Mouse (Mus musculus): ENCODE results near the gene Celf6. TPM values are rescaled to one million over a fixed set of nuclear protein-coding genes. Genes with fewer than 3 reads are reported as not detected.

Celf6 gene
- polyA plus RNA-seq, 1 experiment, result not detected

DNA sequence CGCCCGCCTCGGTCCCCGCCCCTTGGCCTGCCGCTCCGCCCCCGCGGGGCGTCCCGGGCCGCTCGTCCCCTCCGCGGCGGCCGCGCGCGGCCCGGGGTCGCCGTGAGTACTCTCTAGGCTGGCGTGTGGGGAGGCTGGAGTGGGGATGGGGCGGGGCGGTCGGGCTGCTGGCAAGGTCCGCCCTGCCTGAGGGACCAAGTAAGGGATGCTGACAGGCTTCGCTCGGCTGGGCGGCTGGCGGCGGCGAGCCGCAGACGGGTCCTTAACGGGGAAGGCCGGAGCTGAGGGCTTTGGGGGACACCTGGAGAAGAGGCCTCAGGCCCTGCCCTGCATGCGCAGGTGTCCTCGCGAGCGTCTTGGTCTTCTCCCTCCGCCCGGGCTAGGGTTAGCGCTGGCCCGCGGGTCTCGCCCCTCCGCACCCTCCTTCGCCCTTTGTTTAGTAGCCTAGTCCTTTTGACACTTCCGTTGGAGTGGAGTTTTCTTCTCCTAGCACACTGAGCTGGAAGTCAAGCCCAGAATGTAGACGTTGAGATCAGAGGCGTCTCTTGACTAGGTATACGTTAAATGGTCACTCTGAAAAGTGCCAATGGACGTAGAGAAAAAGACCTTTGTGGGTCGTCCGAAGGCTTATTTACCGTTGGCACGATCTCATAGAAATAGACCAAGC, 39.7 kb downstream of the Celf6 start:
- H3K27ac ChIP-seq (ENCODE audit: control insufficient read depth, insufficient read depth, low read length), result no peak overlapping the region
- under 1% methylated on average over 52 of the region's 58 CpGs for WGBS
- H3K27me3 ChIP-seq (ENCODE audit: control insufficient read depth, insufficient read depth, low read length), result no peaks in the 10 kb centered on the region
- 0 out of 2 replicates have a peak, but pooled peaks cover 2% of the 10 kb centered on the region for H3K4me1 ChIP-seq (replicated peaks; ENCODE audit: control insufficient read depth, insufficient read depth, low read length)
- peak; percentile 86; the same call in 1 of the 2 replicates for TF ChIP-seq POLR2A (IDR thresholded peaks at IDR 0.05; ENCODE audit: control insufficient read depth, extremely low read depth, insufficient read depth, low read length, poor library complexity)
- no peak for TF ChIP-seq CTCF (IDR thresholded peaks at IDR 0.05; ENCODE audit: borderline replicate concordance, control insufficient read depth, extremely low read depth, insufficient read depth, low read length, poor library complexity)
- peaks cover 2% of the 10 kb centered on the region; the same call in 1 of the 2 replicates for H3K36me3 ChIP-seq (ENCODE audit: control insufficient read depth, insufficient read depth, low read length)
- H3K4me3 ChIP-seq (ENCODE audit: control insufficient read depth, insufficient read depth, low read length), result peak overlapping the region; percentile 72
- DNase-seq, result peak; percentile 50

- H3K4me1 ChIP-seq (replicated peaks; ENCODE audit: control insufficient read depth, insufficient read depth, low read length), result no peaks in the 10 kb centered on the region
Observed at GRCm38 (mm10) chr9:59638372-59638771, 60.7 kb downstream of the Celf6 start.

GRCm38 (mm10) chr9:59639936-59640335, 62.2 kb downstream of the Celf6 start:
- Histone ChIP-seq H3K27ac (ENCODE audit: control insufficient read depth, insufficient read depth, low read length) (no peak overlapping the region), H3K4me3 (ENCODE audit: control insufficient read depth, insufficient read depth, low read length) (no peak overlapping the region), H3K4me1 (replicated peaks; ENCODE audit: control insufficient read depth, insufficient read depth, low read length) (no peaks in the 10 kb centered on the region), H3K27me3 (ENCODE audit: control insufficient read depth, insufficient read depth, low read length) (no peaks in the 10 kb centered on the region), H3K36me3 (ENCODE audit: control insufficient read depth, insufficient read depth, low read length) (peaks cover 61% of the 10 kb centered on the region)
- WGBS, result 96% methylated on average over 4 of the region's 4 CpGs
- no peak for TF ChIP-seq POLR2A (IDR thresholded peaks at IDR 0.05; ENCODE audit: control insufficient read depth, extremely low read depth, insufficient read depth, low read length, poor library complexity)
- no peak for TF ChIP-seq CTCF (IDR thresholded peaks at IDR 0.05; ENCODE audit: borderline replicate concordance, control insufficient read depth, extremely low read depth, insufficient read depth, low read length, poor library complexity)
- DNase-seq, result no peak

More at GRCm38 (mm10) chr9:59638372-59638771, 60.7 kb downstream of the Celf6 start:
- no peak for TF ChIP-seq CTCF (IDR thresholded peaks at IDR 0.05; ENCODE audit: borderline replicate concordance, control insufficient read depth, extremely low read depth, insufficient read depth, low read length, poor library complexity)
- TF ChIP-seq POLR2A (IDR thresholded peaks at IDR 0.05; ENCODE audit: control insufficient read depth, extremely low read depth, insufficient read depth, low read length, poor library complexity), result no peak
- no peak overlapping the region for H3K4me3 ChIP-seq (ENCODE audit: control insufficient read depth, insufficient read depth, low read length)
- no peaks in the 10 kb centered on the region for H3K27me3 ChIP-seq (ENCODE audit: control insufficient read depth, insufficient read depth, low read length)
- 93% methylated on average over 1 of the region's 1 CpGs for WGBS
- H3K36me3 ChIP-seq (ENCODE audit: control insufficient read depth, insufficient read depth, low read length), result peaks cover 76% of the 10 kb centered on the region
- no peak overlapping the region for H3K27ac ChIP-seq (ENCODE audit: control insufficient read depth, insufficient read depth, low read length)
- DNase-seq, result no peak

GRCm38 (mm10) chr9:59641320-59641719, 63.6 kb downstream of the Celf6 start:
- 98% methylated on average over 2 of the region's 2 CpGs for WGBS
- Histone ChIP-seq H3K4me3 (ENCODE audit: control insufficient read depth, insufficient read depth, low read length) (no peak overlapping the region), H3K27me3 (ENCODE audit: control insufficient read depth, insufficient read depth, low read length) (no peaks in the 10 kb centered on the region), H3K27ac (ENCODE audit: control insufficient read depth, insufficient read depth, low read length) (no peak overlapping the region), H3K4me1 (replicated peaks; ENCODE audit: control insufficient read depth, insufficient read depth, low read length) (no peaks in the 10 kb centered on the region), H3K36me3 (ENCODE audit: control insufficient read depth, insufficient read depth, low read length) (peaks cover 48% of the 10 kb centered on the region)
- no peak for DNase-seq
- TF ChIP-seq POLR2A (IDR thresholded peaks at IDR 0.05; ENCODE audit: control insufficient read depth, extremely low read depth, insufficient read depth, low read length, poor library complexity) (no peak), CTCF (IDR thresholded peaks at IDR 0.05; ENCODE audit: borderline replicate concordance, control insufficient read depth, extremely low read depth, insufficient read depth, low read length, poor library complexity) (no peak)

DNA sequence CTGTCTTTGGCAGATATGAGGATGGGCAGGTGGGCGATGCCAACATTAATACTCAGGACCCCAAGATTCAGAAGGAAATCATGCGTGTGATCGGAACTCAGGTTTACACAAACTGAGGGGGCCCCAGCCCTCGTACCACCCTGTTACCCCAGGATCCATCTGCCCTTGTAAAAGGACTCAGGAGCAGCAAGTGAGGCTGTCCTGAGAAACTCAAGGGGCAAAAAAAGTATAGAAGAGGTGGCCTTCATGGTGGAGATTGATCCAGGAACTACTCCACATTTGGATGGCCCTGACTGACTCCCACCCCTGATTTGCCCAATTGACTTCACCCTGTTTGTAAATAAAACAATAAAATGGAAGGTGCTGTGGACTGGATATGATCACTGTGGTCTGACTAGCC, 72.2 kb downstream of the Celf6 start:
- no peaks in the 10 kb centered on the region for H3K4me1 ChIP-seq (replicated peaks; ENCODE audit: control insufficient read depth, insufficient read depth, low read length)
- TF ChIP-seq POLR2A (IDR thresholded peaks at IDR 0.05; ENCODE audit: control insufficient read depth, extremely low read depth, insufficient read depth, low read length, poor library complexity), result no peak
- no peak for TF ChIP-seq CTCF (IDR thresholded peaks at IDR 0.05; ENCODE audit: borderline replicate concordance, control insufficient read depth, extremely low read depth, insufficient read depth, low read length, poor library complexity)
- no peak for DNase-seq
- H3K27ac ChIP-seq (ENCODE audit: control insufficient read depth, insufficient read depth, low read length), result no peak overlapping the region
- no peaks in the 10 kb centered on the region for H3K27me3 ChIP-seq (ENCODE audit: control insufficient read depth, insufficient read depth, low read length)
- no peak overlapping the region for H3K4me3 ChIP-seq (ENCODE audit: control insufficient read depth, insufficient read depth, low read length)
- peaks cover 29% of the 10 kb centered on the region for H3K36me3 ChIP-seq (ENCODE audit: control insufficient read depth, insufficient read depth, low read length)
- WGBS, result 98% methylated on average over 4 of the region's 4 CpGs

DNA sequence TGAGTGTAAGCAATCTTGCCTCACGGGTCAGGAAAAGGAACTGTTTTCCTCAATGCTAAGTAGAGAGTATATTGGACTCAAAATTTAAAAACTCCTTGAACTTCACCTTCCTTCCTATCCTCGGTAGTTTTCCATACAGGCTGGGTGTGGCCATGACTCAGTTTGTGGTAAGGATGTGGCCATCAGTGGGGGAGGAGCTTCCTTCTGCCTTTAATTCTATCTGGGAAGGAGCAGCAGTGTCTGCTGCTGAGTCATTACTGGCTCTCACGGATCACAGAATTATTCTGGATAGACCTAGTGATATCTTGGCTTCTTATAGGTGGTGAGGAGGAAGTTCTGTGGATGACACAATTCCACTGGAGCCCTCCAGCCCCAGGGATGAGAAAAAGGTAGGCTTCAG, 75.7 kb downstream of the Celf6 start:
- no peak for DNase-seq
- no peak overlapping the region for H3K27ac ChIP-seq (ENCODE audit: control insufficient read depth, insufficient read depth, low read length)
- H3K27me3 ChIP-seq (ENCODE audit: control insufficient read depth, insufficient read depth, low read length), result no peaks in the 10 kb centered on the region
- peaks cover 26% of the 10 kb centered on the region for H3K36me3 ChIP-seq (ENCODE audit: control insufficient read depth, insufficient read depth, low read length)
- peaks cover 7% of the 10 kb centered on the region for H3K4me1 ChIP-seq (replicated peaks; ENCODE audit: control insufficient read depth, insufficient read depth, low read length)
- no peak overlapping the region for H3K4me3 ChIP-seq (ENCODE audit: control insufficient read depth, insufficient read depth, low read length)
- 8% methylated on average over 3 of the region's 3 CpGs for WGBS
- TF ChIP-seq CTCF (IDR thresholded peaks at IDR 0.05; ENCODE audit: borderline replicate concordance, control insufficient read depth, extremely low read depth, insufficient read depth, low read length, poor library complexity), result no peak
- no peak for TF ChIP-seq POLR2A (IDR thresholded peaks at IDR 0.05; ENCODE audit: control insufficient read depth, extremely low read depth, insufficient read depth, low read length, poor library complexity)

Data from thymus, adult 2 months (tissue).